Mouse (Mus musculus) cortical plate, adult 2 months (tissue): ENCODE measurements at regions not wholly inside any gene's neighbourhood (a gene's known extent, or its start where the extent isn't known, plus 50 kb on each side); places are given as distances from the start of the nearest gene placed in this dataset.

Experiments used
- CTCF ChIP-seq: fragments of 200-500 bp; IDR thresholded peaks from 2 replicates; pipeline ENCODE4 v1.5.1; 2011; ENCODE audit warnings: mild to moderate bottlenecking, control low read depth, low read length; ENCODE audit not compliant: insufficient read depth; ENCODE audit errors: extremely low read depth
- POLR2A ChIP-seq: fragments of 200-500 bp; IDR thresholded peaks from 2 replicates; pipeline ENCODE4 v1.6.1; 2011; ENCODE audit warnings: mild to moderate bottlenecking, low read length, control low read depth; ENCODE audit not compliant: insufficient read depth; ENCODE audit errors: extremely low read depth

- no peak for TF ChIP-seq CTCF
- TF ChIP-seq POLR2A: no peak
Observed at GRCm38 (mm10) chr4:142353526-142353925, 114.3 kb upstream of the Kazn start.
